Mouse (Mus musculus) 416B (cell line): ENCODE data around the gene Cab39.

ENCODE experiments used
- DNase-seq: peaks from one replicate; pipeline ENCODE4 v3.0.0; 2011; ENCODE audit warnings: low read depth

Cab39 gene

DNA sequence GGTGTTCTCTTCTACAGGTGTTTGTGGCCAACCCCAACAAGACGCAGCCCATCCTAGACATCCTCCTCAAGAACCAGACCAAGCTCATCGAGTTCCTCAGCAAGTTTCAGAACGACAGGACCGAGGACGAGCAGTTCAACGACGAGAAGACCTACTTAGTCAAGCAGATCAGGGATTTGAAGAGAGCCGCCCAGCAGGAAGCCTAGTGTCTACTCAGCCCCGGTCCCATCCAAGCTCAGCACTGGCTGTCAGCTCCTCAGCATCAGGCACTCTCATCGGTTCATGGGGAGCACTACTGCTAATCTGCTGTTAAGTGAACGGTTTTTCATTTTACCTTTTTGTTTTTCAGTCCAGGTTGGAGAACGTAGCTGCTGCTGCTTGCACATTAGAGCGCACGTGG lies 55.8 kb downstream of the Cab39 start:
- no peak for DNase-seq

DNA sequence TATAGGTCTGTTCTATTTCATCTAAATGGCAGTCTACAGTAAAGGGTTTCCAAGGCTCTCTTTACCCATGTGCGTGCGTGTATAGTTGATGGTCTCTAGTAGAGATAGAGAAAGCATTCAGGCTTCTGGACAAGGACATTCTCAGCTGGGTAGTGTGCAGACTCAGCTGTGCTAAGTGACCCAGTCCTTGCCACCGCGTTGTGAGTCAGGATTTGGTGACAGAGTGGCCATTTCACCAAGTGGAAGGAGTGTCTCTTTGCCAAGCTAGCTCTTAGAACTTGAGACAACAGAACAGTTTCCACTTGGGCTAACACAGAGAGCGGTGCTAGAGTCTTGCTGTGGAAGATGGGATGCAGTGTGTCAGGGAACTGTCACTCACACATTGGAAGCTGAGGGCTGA lies 57.6 kb downstream of the Cab39 start:
- DNase-seq = no peak

DNA sequence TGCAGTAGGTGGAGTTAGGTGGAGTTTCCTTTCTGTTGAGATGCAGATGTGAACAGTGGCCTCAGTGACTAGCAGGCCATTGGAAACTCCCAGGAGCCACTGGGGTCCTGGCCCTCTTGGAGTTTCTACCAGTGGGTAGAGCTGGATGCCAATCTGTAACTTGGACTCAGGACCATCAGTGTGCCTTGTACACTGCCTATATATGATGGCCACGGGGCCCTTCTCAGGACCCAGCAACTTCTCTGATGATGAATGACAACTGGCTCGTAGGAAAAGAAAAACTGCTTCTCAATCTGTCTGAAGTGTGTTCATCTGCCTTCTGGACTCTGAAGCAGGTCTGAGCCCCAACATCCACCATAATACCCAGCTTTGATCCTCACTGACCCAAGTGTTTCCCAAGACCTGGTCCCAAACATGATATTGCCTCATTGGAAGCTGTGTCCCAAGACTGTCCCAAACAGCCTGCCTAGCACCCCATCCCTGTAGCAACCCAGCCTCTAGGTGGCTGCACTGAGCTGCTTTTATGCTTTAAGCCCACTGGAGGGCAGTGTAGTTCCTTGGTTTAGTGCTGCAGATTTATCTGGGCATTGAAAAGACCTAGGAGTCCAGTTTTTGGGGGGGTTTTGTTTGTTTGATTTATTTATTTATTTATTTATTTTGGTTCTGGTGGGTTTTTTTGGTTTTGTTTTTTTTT lies 59.9 kb downstream of the Cab39 start:
- DNase-seq = peak; percentile 83

DNA sequence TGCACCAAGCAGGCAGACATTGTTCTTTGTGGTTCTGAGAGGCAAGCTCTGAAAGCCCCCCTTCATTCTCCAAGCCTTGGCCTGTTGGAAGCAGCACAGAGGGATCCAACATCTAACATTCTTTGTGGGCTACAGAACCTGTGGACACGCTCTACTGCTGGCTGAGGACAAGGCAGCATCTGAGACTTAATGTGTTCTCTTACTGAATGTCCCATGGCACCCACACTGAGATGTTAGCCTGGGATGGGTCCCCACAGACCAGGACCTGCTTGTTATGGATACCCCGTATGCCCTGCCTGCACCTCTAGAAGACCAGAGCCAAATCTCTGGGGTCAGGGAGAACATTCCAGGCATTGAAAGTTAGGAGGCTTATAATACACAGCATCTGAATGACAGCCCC lies 60.6 kb downstream of the Cab39 start:
- DNase-seq = no peak

DNA sequence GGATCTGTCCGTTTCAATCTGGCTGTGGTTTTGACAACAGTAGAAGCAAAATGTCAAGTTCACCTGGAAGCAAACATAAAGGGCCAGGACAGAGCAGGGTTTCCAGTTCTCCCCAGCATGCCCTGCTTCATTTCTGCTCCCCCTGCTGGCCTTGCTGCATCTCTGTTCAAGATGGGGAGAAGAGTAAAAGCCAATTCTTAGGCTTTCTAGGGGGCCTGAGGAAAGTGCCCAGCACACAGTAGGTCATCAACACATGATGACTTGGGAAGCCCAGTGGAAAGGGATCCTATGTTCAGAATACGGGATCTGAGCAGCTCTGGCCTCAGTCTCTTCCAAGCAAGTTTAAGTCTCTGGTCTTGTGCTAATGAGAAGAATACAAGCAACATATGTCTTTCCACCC lies 61.2 kb downstream of the Cab39 start:
- DNase-seq = no peak

DNA sequence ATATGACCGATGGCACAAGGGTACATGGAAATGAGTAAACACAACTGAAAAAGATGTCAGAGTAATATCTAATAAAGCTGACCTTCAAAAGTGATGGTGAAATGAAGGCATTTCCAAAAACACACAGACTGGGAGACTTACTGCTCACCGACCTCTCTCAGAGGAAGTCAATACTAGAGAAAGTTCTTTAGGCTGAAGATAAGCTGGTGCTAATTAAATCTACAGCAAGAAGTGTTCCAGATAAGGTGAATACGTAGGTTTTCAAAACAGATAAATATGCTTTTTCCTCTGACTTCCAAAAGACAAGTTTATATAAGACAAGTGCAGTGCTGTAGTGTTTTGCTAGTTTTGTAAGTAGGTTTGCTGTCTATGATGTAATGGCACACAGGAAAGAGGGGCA lies 63.0 kb downstream of the Cab39 start:
- DNase-seq = no peak

DNA sequence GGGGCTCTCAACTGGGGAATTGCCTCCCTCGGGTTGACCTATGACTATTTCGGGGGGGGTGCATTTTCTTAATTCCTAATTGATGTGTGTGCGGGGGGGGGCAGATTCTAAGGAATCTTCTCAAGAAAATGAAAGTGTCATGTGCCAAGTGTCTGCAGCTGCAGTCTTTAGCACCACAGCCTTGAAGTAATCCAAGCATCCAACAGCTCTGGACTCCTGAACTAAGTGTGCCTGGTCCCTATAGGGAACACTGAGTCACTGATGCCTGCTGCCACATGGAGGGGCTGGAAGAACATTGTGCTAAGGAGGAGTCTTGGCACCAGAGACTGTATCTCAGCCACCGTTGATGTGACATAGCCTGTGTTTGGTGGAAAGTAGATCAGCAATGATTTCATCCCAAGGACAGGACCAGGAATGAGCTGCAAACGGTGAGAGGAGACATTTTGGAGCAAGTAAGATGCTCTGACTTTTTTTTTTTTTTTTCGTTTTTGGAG lies 64.1 kb downstream of the Cab39 start:
- no peak for DNase-seq

DNA sequence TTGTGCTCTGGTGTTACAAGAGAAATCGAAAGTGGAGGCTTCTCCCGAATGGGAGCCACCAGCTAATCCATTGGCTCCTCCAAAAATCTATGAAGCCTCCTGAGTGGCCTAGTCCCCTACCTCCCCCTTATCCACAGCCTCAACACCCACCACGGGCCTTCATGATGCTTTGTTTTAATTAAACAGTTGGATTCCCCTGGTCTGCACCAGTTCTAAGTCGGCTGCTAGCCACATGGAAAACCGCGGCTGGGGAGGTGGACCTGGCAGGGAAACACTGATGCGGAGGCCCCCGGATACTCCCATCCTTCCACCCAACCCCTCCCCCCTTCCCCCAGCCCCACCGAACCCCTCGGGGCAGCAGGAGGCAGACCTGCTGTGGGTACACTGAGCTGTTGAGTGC lies 71.1 kb downstream of the Cab39 start:
- DNase-seq = no peak

DNA sequence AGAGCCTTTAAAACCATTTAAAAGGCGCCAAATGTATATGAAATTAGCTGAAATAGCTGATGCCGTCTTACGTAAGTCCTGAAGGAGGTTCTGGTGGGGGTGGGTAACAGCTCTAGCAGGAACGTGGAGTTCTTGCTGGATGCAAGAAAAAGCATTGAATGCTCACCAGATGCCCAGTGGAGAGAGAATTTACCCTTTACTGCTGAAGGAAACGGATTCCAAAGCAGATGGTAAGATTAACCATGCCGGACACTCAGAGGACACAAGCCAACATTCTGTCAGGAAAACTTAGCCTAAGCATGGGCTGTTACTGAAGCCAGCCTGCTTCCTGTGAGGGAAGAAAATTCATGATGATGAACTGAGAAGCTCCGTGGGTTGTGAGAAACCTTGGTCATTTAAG lies 76.8 kb downstream of the Cab39 start:
- no peak for DNase-seq

DNA sequence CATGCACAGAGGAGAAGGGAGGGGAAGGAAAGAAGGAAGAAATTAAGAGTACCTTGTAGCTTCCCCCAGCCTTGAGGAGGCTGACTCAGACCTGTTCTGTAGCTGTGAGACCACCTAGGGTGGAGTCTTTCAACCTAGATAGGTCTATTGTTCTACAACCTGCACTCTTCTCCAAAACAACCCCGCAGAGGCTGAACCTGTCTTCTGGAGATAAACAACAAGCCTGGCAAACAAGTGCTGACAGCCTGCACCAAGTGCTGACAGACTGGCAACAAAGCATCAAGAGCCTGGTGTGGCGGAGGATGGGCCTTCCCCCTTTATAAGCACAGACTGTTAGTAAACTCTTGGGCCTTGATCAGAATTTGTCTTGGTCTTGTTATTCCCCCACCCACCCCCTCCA lies 77.3 kb downstream of the Cab39 start:
- no peak for DNase-seq

DNA sequence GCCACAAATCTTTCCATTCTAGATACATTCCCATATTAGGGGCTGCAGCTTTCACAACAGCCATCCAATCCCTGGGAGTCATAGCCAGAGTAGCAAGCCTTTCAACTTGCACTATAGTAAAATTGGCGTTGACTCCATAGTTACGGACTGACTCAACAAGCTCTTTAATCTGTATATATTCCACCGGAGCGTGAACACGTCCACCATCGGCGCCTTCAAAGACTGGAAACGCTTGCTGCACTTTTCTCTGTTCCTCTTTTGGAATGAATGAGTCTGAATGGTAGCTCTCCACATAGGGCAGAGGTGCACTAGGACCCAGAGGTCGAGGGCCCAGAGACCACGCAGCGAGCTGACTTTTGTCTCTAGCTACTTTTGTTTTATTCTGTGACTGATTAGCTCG lies 88.8 kb downstream of the Cab39 start:
- DNase-seq = no peak

DNA sequence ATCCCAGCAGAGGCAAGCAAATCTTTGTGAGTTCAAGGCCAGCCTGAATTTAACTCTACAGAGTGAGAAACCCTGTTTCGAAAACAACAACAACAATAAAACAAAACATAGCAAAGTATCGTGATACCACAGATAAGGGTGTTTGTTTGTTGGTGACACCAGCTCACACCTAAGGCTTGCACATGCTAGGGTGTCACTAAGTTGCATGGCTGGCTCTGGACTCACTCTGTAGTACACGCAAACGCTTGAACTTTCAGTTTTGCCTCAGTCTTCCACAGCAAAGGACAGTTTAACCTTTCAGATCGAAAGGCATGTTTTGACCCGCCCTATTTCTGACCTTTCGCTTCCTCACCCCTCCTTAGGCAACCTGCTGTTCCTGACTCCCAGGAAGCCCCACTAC lies 94.0 kb downstream of the Cab39 start:
- DNase-seq = no peak

DNA sequence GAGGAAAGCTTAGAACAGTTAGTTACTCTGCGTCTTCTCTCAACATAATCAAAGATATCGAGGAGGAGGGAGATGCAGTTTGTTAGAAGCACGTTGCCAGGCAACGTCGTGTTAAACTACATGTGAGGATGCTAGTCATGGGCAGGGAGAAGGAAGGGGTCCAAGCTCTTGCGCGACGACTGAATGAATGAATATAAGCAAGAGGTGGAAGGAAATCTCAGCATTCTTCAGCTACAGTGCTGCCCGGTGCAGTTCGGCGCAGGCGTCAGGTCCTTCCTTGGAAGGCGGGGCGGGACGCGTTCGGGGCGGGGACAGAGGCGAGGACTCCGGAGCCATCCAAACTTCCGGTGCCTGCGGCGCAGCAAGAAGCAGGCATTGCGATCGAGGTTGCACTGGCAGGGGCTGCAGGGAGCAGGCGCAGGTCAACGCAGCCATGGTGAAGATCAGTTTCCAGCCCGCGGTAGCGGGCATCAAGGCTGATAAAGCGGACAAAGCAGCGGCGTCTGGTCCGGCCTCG lies 101.0 kb downstream of the Cab39 start, which contains the start of gene Itm2c:
Itm2c (plus strand) TSS at position 51 of the 517 bp plus-strand sequence.
- DNase-seq = peak; percentile 83

DNA sequence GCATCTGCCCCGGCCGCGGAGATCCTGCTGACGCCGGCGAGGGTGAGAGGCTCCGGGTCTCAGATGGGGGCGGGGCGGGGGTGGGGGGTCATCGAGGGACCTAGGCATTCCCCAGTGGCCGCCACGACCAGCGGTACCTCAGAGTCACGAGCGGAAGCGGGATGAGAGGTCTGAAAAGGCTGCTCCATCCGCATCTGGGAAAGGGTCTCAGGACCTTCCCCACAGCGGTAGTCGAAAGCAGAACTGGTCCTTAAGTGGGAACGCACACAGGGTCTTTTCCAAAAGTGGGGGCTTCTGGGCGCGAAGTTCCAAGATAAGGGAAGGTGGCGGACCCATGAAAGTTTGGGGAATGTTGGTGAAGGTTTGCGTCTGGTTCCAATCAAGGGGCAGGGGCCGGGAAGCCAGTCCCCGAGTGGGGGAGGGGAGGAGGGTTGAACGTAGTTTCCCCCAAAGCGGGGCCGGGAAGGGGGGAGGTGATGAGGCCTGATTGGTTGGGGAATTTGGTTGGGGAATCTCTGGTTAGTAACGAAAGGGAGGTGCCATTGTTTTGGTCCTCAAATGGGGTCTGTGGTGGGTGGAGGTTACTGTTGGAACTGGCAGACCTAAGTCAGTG lies 101.6 kb downstream of the Cab39 start:
- DNase-seq = peak; percentile 29

DNA sequence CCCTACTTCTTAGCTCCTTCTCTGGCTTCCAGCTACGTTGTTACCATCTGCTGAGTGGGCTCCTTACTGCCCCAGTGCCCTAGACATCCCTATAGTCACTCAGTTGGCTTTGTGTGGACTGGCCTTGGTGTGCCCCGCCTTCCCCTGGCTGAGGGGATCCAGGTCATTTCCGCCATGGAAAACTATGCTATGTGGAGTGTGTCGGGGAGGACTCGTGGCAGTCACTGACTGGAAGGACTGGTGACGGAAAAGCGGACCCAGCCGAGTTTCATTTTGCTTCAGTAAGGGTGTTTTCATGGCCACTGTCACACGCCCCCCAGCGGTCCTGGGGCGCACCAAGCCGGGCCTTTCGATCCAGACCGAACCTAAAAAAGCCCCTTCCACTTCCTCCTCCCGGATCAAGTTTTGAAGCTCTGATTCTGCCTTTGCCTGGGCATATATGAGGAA lies 102.2 kb downstream of the Cab39 start:
- peak; percentile 81 for DNase-seq

DNA sequence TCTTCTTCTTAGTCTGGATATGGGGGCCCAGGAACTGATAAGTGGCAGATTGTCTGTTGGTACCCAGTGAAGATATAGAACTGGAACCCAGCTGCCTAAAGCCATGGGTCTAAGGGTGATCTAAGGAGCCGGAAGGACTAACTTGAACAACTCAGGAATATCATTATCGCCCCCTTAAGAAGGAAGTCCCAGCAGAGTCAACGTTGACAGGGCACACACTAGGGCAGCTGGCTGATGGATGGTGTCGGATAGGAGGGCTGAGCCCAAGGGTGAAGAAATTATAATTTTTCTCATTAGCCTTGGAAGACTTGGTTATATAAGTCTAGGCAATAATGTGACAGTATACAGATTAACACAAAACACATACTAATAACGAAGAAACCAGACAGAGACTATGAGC lies 102.9 kb downstream of the Cab39 start:
- no peak for DNase-seq

DNA sequence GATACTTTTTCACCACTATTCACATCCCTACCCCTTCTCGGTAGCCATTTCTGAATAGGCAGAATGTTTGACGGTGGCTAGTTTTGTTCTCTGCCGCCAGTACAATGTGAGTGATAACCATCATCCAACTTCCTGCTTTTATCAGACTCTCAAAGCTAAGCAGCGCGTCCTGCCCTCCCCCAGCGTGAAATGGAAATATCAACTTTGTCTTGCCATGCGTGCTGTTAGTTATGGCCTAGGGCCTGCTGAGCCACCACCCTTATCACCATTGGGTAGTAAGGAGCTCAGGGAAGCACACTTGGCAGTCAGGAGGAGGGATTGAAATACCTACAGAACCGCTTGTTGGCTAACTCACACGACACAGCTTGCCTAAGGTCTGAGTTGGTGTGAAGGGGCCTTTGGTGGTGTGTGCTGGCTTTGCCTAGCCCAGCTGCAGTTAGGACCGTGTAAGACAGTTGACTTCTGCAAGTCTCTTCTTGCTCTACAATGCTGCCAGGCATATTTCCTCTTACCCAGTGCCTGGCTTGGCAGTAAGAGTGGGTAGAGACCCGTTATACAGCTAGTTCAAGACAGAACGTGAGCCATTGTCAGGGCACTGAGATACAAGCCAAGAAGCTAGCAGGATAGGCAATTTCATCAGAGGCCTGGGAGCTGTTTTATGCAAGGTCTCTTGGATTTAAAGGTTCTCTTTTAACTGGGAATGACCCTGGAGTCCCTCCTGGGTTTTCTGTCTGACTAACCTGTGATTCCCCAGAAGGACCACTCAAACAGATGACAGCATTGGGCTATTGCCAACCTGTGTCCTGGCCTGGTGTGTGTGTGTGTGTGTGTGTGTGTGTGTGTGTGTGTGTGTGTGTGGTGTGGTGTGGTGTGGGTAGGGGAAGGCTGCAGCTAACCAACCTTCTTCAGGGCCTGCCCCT lies 103.8 kb downstream of the Cab39 start:
- DNase-seq = peak; percentile 79

DNA sequence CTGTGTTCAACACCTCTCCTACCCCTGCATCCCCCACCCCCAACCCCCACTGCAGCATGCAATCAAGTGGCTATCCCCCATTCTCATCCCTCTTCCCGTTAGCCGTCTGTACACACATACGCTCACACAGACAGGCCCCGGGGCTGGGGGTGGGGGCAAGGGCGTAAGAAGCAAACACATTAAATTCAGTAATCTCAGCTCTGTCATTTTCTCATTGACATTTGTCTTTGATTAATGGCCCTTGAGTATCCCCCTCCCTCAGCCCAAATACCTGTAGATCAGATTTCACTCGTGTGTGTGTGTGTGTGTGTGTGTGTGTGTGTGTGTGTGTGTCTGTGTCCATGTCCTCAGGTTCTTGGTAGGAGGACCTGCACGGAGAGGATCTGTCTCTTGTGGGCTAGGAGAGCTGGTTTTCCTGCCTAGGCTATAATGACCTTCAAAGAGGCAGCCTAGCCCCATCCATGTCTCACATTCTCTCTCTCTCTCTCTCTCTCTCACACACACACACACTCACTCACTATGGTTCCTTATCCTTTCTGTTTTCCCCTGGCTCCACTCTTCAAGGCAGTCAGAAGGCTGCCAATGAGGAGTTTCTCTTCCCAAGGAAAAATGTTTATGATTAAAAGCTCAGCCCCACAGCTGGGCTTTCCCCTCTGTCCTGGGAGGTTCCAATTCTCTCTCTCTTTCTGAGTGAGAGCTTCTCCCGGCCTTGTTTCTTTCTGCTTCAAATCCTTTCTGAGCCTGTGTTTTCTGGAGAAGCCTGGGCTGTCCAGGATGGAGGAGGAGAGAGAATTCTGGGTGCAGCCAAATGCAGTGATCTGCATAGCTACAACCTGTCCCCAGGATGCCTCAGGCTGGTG lies 104.9 kb downstream of the Cab39 start:
- DNase-seq = no peak

DNA sequence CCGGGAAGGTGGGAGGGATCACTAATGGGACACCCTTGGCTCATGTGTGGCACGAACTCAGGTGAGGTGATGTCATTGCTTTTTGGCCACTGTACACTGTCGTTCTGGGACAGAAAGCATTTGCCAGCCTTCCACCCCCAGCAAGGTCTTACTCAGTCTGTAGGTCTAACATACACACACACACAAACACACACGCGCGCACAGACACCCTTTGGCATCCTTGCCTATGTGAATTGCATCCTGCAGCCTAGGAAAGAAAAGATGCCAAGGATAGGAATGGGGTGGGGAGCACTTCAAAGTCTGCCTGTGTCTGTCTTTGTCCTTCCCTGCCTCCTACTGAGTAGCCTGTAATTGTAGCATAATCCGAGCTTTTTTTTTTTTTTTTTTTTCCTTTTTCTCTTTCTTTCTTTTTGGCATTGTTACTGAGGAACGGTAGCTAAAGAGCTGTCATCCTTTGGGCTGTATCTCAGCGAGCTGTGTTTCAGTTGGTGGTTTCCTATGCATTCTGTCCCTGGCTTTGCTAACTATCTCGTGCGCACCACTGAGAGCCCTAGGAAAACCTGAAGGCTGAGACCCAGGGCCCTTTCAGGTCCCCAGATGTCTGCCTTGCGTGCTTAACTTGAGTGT lies 105.6 kb downstream of the Cab39 start:
- DNase-seq = no peak

DNA sequence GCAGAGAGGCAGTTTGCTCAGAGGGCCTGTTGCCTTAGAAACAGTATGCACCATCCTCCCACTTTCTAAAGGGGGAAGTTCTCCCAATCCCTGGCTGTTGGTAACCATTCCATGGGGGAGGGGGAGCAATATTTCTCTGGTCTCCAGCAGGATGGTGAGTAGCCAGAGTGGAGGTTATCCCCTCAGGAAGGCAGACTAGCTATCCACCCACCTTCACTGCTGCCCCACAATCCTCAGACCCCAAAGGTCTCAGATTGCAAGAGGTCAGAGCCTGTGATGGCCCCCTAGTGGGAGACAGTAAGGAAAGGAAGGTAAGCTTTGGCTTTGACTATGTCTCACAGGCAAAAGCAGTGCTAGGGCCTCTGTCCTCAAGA lies 106.1 kb downstream of the Cab39 start:
- DNase-seq = no peak
